Mouse (Mus musculus): ENCODE results near the gene Itga4.

Gene Itga4

DNA sequence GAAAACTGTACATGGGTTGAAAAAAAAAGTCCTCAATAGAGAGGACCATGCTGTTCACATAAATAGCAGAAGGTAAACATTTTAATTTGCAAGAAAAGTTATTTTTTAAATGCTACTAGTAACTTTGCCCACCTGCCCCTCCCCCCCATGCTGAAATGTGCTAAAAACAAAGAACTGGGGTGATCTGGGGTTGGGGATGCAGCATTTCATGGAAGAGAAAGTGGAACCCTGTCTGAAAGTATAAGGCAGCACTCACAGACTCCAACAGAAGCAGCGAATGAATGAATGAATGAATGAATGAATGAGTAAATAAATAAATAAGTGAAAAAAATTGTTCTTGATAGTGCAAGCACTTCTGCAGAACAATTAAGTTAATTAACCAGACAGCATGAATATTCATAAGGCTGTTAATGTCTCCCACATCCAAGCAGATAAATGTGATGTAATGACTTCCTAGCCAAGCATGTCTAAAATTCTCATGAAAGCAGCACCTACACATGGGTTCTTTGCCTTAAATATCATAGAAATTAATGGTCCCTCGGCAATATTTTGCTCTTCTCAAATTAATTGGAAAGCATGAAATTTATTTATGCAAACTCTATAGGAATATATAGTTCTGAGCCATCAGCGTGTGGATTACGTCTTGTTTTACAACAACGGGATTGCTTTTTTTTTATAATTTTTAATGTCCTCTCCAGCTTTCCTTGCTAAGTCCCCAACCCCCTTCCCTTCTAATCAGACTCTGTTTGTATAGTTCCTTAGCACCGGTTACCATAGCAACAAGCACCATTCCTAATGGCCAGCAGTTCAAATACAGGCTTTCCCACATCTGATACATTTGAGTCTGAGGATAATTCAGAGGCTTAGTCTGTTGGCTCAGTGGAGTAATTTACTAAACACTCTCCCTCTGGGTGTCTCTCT is 96.2 kb downstream of the Itga4 start:
- in situ Hi-C loops (cut with MboI, MseI), result no loop called here

DNA sequence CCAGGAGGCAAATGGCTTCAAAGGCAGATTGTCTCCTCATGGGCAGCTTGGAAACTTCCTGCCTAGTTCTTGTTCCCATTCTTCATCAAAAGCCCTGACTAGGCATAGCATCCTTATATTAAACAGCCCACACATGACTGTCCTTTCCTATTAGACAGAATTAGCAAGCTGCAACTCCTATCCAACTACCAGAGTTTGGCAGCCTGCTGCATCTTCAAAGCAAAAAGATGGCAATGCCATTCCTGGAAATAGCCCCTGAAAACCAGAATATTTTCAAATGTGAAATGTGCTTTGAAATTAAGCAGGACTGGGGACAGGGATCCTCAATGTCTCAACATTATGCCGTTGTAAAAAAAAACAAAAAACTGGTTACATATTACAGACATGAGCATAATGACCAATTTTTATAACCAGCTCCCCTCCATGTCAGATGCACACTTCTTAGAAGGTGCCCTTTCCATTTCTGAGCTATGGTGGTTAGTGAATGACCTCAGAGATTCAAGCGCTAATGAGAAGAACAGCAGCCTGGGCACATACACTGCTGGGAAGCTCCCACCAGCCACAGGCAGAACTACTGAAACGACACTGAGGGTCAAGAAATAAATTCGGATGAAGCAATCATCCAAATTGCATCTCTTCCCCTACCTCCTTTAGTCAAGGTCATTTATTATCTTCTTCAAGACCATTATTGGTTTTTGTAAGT is 97.0 kb downstream of the Itga4 start:
- in situ Hi-C loops (cut with MboI, MseI), result no loop called here

DNA sequence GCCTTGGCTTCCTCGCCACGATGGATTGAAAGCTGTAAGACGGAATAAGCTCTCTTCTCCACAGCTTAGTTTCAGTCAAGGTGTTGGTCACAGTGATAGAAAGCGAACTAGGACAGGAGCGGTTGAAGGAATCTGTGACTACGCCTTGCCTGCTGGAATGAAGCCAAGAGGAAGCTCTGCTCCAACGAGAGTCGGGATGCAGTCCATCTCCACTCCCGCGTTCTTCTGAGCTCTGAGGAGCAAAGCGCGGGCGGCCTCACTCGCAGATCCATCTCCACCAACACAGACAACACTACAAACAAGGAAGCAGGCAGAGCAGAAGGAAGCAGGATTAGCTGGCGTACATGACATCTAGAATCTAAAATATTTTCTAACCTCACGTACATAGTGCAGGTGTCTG is 99.5 kb downstream of the Itga4 start:
- in situ Hi-C loops (cut with MboI, MseI), result no loop called here

DNA sequence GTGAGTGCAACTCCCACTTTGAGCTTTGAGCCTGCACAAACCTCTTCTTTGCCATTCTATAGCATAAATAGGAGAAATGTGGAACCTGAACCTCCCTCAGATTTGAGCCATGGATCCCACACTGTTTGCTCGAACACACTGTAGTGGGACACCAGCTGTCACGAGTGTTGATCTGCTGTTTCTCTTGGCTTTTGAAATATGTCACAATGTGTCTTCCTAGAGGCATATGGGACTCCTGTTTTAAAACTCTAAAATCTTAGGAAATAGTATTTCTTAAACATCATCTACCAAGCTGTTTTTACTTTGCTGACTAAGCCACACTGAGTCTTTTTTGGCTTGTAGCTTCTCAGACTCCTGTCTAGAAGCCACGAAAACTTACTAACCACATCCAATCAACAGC is 102.6 kb downstream of the Itga4 start:
- in situ Hi-C loops (cut with MboI, MseI), result no loop called here

DNA sequence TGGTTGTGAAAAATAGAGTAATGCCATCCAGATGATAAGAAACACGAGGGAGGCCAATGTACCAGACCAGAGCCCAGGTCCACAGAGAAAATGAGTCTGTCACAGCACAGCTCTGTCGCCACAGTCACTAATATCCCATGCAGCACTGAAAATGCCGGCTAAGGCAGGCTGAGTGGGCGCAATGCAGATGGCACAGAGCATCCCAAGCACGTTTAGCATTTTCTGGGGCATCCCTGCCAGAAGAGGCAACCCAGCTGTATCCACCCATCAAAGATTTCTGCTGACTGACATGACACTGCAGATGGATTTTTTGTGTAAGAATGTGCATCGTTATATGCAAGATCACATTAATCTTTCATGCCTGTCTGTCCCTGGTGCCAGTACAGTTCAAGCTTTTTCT is 106.8 kb downstream of the Itga4 start:
- in situ Hi-C loops (cut with MboI, MseI), result no loop called here

DNA sequence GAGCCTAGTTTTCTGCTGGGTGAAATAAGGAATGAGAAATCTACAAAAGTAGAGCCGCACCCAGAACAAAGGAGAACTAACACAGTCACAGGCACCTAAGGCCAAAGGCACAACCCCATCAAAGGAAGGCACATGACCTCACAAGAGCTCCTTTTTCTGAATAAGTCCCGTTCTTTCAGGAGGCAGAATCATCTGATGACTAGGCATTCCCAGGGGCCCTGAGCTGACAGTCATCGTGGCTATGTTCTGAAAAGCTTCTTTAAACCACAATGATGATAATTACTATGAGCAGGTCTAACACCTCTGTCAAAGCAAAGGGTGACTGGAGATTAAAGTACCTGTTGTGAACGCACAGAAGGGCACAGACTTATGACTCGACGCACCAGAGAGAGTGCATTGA is 108.7 kb downstream of the Itga4 start:
- in situ Hi-C loops (cut with MboI, MseI), result no loop called here

DNA sequence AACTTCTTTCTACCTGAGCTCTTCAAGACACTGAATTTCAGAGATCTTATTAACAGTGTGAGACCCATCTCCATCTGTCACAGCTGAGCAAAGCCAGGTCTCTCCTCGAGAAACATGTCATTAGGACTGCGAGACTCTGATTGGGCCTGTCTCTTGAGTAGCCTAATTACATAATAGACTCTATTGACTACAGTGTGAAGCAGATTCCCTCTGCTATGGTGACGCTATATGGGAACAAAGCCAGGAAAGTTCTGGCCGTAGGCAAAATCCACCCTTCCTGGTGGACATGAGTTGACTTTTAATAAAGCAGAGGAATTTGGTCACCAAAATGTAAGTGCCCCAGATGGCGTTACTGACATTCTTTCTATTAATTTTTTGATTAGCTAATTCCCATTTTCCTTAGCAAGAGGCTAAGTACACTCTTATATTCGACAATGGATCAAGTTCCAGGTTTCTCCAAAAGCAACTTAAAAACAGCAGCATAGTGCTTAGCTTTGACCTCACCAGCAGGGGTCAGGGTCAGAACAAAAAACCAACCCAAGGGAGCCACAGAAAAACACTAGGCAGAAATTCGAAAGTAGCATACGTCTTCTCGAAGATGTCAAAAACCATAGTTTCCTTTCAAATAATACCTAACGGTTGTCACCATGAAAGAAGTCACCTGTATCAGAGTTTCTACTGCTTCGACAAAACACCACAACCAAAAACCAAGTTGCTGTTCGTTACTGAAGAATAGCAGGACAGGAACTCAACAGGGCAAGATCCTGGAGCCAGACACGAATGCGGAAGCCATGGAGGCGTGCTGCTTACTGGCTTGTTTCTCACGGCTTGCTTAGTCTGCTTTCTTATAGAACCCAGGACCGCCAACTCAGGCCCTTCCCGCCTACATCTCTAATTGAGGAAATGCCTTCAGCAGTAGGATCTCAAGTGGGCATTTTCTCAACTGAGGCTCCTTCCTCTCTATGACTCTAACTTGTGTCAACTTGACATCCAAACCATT is 112.5 kb downstream of the Itga4 start:
- in situ Hi-C loops (cut with MboI, MseI), result loop anchor here (5.0 kb wide), 1 partner anchor 125 kb away; no protein-coding TSS in a partner anchor

DNA sequence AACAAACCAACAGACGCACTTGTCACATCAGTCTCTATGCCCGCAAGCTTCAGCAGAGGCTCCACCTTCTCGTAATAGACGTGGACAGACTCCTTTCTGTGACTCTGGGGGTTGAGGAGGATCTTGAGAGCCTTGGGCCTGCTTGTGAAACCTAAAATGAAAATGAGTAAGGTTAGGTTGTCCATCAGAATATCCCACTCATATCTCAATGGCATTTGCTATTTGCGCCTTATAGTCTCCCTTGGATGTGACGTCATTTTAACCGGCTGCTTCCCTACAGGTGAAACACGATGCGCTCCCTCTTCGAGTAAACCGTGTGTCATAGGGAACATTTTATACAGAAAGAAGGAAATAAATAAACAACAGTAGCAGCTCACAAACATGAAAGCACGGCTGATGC is 113.4 kb downstream of the Itga4 start:
- in situ Hi-C loops (cut with MboI, MseI), result loop anchor here (5.0 kb wide), 1 partner anchor 124 kb away; no protein-coding TSS in a partner anchor

DNA sequence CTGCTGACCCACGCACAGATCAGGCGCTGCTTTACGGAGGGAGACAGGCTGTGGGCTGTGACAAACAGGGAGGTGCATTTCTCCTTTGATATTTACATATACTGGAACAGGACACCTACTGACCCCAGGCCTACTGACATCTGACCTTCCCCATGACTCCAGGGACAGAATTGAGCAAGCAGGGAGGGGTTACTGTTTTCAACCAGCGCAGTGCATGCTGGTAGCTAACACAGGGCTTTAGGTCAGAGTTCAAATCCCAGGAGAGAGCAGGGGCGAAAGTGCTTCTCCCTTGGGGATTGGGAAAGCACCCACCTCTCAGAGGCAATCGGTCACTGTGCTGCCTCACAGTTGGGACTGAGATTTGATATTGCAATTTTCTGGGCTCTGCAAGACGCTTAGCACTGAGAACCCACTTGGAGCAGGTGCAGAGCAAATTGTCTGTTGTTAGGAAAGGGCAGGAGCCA is 113.9 kb downstream of the Itga4 start:
- in situ Hi-C loops (cut with MboI, MseI), result loop anchor here (5.0 kb wide), 1 partner anchor 123 kb away; no protein-coding TSS in a partner anchor

DNA sequence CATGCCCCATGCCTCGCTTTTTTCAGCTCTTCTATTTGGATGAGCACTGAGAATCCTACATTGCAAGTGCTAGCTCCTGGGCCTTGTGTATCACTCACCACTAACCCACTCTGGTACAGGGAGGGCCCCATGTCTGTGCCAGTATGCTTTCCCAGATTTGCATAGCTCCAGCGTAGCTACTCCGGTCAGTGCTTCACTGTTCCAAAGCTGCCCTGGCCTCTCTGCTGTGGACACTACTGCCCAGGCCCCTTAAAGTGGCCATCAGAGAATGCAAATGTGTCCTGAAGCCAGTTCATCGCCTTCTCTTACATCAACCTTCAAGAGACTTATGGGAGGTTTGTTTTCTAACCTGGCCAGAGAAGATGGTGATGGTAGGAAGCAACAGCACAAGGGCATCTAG is 114.7 kb downstream of the Itga4 start:
- in situ Hi-C loops (cut with MboI, MseI), result loop anchor here (5.0 to 10.0 kb wide), 2 partner anchors 122 to 275 kb away; no protein-coding TSS in a partner anchor

DNA sequence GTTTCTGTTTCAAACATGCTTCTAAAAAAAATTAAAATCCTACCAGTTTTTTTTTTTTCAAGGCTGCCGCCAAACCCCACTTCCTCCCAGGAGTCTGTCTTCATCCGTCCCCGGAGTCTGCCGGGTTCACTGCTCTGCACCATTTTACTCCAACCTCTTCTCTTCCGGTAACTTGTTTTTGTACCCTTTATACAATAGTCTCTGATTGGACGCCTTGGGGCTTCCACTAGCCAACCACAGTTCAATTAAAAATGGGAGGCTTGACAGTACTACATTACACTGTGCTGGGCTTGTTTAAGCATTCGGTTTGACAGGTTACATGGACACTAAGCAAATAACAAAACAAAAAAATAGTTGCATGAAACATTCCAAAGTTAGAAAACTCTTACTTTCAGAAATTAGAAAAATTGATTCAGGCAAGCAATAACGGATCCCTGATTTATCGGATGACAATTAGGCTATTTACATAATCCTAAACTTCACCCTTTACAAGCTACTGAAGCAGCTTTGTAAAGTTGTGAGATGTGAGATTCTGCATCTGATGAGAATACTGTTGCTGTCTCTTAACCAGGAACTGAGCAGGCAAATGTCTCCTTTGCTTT is 115.6 kb downstream of the Itga4 start:
- in situ Hi-C loops (cut with MboI, MseI), result loop anchor here (10.0 kb wide), 1 partner anchor 274 kb away; no protein-coding TSS in a partner anchor

DNA sequence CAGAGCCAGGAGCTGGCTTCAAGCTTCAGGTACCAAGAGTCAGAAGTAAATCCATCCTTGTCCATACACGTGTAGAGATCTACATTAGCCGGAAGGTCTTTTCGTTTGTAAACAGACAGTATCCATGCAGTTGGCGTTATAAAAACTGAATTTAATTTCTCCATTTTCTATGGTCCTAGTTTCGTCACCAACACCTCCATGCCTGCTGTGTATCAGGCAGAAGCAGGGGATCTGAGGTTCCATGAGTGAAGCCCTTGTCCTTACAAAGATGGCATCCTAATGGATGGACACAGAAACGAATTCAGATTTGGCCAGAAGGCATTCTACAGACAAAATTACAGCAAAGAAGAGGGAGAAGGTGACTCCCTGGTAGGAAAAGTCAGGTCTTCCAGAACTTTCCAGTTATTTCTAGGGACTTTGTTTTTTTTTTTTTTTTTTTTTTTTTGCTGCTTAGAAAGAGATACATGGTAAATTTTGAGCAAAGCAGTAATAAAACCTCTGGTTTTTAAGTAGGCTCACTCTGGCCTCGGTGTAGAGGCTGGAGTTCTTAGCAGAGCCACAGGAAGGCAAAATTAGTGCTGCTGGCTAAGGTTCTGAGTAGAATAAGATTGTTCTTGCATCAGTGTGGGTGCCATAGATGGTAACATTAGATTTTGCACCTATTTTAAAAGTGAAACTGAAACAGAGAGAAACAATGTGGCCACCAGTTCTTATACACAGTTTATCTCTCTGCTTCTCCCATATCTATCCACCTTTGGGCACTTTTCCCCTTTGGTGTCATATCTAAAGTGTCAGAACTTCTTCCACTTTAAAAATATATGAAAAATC is 116.3 kb downstream of the Itga4 start:
- in situ Hi-C loops (cut with MboI, MseI), result loop anchor here (10.0 kb wide), 1 partner anchor 273 kb away; no protein-coding TSS in a partner anchor

DNA sequence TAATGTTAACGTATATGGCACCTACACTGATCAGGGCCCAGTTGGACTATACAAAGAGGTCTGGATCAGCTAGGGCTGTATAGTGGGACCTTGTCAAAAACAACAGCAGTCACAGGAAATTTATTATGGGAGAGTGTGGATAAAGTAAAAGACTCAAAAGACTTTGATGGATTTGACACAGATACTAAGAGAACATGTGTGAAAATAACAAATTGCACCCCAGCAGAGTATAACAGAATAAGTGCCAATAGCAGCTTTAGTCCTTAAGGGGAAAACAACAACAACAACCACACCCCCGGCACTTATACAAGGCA is 116.9 kb downstream of the Itga4 start:
- in situ Hi-C loops (cut with MboI, MseI), result loop anchor here (10.0 kb wide), 1 partner anchor 273 kb away; no protein-coding TSS in a partner anchor

DNA sequence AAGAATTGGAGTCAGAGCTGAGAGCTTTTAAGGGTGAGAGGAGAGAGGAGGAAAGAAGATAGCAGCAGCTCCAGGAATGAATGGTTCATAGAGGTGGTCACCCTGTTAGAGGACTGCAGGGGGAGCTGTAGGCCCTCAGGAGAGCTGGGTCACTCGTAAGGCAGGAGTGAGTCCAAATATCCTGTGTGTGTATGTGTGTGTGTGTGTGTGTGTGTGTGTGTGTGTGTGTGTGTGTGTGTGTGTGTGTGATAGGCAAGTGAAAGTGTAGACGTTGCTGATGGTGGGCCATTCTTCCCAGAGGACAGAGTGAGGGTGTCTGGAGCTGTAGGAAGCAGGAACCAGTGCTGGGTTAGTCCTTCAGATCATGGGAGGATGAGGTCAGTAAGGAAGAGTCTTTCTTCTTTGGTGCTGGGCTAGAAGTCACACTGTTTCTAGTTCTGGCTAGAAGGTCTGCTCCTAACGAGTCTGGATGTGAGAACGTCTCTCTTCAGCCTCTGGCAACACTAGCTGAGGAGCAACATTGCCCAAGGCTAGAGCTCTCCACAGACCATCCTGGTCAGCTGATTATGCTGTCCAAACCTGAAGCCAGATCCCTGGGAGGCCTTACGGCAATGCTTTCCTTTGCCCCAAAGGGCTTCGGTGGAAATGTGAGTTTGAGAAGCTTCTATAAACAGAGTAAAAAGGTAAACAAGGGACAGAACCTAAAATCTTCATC is 117.4 kb downstream of the Itga4 start:
- in situ Hi-C loops (cut with MboI, MseI), result loop anchor here (10.0 kb wide), 1 partner anchor 272 kb away; no protein-coding TSS in a partner anchor

DNA sequence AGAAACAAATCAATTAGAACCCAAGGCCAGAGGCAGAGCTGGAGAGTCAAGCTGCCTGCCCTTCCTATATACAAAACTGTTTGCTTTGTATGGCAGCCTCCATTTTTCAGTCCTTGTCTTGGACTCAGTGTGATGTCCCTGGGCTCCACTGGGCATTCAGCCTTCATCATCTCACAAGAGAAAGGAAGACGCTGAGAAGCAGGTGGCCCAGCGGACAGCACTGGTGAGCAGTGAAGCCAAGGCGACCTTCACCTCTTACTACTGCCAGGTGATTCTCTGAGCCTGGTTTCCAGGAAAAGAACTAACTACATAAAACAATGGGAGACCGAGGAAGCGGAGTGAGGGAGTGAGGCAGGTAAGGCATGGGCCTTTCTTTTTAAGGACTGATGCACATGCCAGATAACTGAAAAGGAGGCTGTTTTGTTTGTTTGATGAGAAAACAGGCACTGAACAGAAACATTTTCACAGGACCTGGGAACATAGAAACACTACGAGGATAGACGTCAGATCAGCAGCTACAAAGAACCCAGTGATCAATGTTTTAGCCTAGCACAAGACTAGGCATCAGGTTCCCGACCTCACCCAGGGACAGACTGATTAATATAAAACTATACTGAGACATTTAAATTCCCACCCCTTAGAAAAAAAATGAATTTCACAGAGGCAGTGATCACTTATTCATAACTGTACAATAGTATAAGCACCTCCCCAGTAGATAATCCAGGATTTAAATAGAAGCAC is 123.3 kb downstream of the Itga4 start:
- in situ Hi-C loops (cut with MboI, MseI), result loop anchor here (10.0 kb wide), 1 partner anchor 266 kb away; no protein-coding TSS in a partner anchor

DNA sequence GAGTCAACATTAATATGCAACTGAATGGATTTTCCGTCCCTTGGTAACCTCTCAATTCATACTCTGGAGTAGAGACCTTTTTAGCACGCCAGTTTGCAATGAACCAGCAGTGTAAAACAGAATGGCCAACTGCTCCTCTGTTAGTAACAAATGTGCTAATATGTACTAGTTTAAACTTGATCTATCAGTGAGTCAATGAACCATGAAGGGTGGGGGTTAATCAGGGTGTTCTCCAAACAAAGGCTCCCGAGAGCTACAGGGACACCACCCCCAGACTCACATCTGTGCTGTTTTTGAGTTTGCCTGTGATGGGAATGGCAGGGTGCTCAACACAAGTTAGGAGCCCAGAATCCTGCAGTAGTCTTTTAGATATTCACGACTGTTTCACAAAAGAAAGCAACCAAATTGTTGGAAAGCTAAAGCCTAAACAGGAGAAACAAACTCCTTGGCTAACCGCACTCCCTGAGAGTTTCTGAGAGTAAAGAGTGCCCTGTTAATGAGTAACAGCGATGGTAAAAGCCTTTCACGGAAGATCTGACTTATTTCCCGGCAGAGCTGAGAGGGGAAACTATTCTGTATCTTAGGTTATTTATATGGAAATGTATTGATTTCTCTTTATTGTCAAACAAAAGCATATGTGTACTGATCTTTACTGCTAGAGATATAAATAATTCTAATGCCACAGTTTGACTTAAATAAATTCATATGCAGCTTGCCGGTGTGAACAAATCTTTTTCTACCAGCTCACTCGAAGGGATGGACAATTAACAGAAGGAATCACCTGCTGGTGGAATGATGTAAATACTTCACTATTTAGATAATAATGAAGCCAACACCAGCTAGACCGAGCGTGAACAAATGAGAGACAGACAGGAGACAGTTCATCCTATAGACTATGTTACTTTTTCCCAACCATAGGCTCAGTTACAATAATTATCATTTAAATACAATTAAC is 124.1 kb downstream of the Itga4 start:
- in situ Hi-C loops (cut with MboI, MseI), result loop anchor here (10.0 kb wide), 1 partner anchor 265 kb away; no protein-coding TSS in a partner anchor
